Mouse (Mus musculus) E14TG2a.4 (cell line): ENCODE results near the gene Id1.

Experiments used
- CTCF ChIP-seq: conservative IDR thresholded peaks from 2 replicates; pipeline ENCODE4 v1.5.1; 2014; ENCODE audit warnings: low read length
- NANOG ChIP-seq: IDR thresholded peaks from 2 replicates; pipeline ENCODE4 v1.6.1; 2014; ENCODE audit warnings: borderline replicate concordance, low read length, mixed read lengths
- POU5F1 ChIP-seq: IDR thresholded peaks from 2 replicates; pipeline ENCODE4 v1.6.1; 2014; ENCODE audit warnings: low read length, borderline replicate concordance

- TF ChIP-seq CTCF = no peak
- TF ChIP-seq NANOG = no peak
- no peak for TF ChIP-seq POU5F1
These were observed 6.9 kb upstream of the Id1 start for GRCm38 (mm10) chr2:152729013-152729635.
